Mouse (Mus musculus) hindbrain, embryonic 13.5 days (tissue): ENCODE data around the gene Cdh18. TPM values are rescaled to one million over a fixed set of nuclear protein-coding genes. Genes with fewer than 3 reads are reported as not detected.

ENCODE experiments used
- ATAC-seq: fragments of 200-750 bp; cut with Nextera tagmentation; 2 replicates; pipeline ENCODE4 v1.8.0; 2017; ENCODE audit warnings: moderate TSS enrichment; ENCODE audit not compliant: low FRiP score
- H3K27ac ChIP-seq: fragments of 300-500 bp; sonication (generic); 2 replicates; pipeline ENCODE4 v1.5.1; 2015; ENCODE audit warnings: inconsistent platforms, mild to moderate bottlenecking, moderate library complexity
- H3K27me3 ChIP-seq: fragments of 300-500 bp; sonication (generic); 2 replicates; pipeline ENCODE4 v1.6.1; 2015; ENCODE audit warnings: mild to moderate bottlenecking, inconsistent platforms
- H3K36me3 ChIP-seq: fragments of 300-500 bp; sonication (generic); 2 replicates; pipeline ENCODE4 v1.6.1; 2015; ENCODE audit warnings: mild to moderate bottlenecking, inconsistent platforms
- H3K4me1 ChIP-seq: fragments of 300-500 bp; sonication (generic); replicated peaks from 2 replicates; pipeline ENCODE4 v1.6.1; 2015; ENCODE audit warnings: inconsistent platforms
- H3K4me2 ChIP-seq: fragments of 300-500 bp; sonication (generic); 2 replicates; pipeline ENCODE4 v1.6.1; 2015; ENCODE audit warnings: inconsistent platforms, mild to moderate bottlenecking, moderate library complexity
- H3K4me3 ChIP-seq: fragments of 300-500 bp; sonication (generic); 2 replicates; pipeline ENCODE4 v1.5.1; 2015; ENCODE audit warnings: mild to moderate bottlenecking, inconsistent platforms
- H3K9ac ChIP-seq: fragments of 300-500 bp; sonication (generic); 2 replicates; pipeline ENCODE4 v1.6.1; 2015; ENCODE audit warnings: mild to moderate bottlenecking, inconsistent platforms
- H3K9me3 ChIP-seq: fragments of 300-500 bp; sonication (generic); 2 replicates; pipeline ENCODE4 v1.6.1; 2016; ENCODE audit warnings: inconsistent platforms
- WGBS: fragments of 180-500 bp; shearing (Covaris S2); methylation state at CpG from one replicate; pipeline ENCODE4 v1.1.7; 2015; 5-methylcytosine and 5-hydroxymethylcytosine counted together
- polyA plus RNA-seq: library from polyadenylated mRNA; unstranded; fragments of >200 nt; fragmentation: Nextera tagmentation; extraction: Ambion mirVana; gene quantifications from 2 replicates; pipeline ENCODE4 v1.2.1, GENCODE M21; 2015

The Cdh18 gene
- polyA plus RNA-seq, 1 experiment from 2014 or later = 7.4 TPM

DNA sequence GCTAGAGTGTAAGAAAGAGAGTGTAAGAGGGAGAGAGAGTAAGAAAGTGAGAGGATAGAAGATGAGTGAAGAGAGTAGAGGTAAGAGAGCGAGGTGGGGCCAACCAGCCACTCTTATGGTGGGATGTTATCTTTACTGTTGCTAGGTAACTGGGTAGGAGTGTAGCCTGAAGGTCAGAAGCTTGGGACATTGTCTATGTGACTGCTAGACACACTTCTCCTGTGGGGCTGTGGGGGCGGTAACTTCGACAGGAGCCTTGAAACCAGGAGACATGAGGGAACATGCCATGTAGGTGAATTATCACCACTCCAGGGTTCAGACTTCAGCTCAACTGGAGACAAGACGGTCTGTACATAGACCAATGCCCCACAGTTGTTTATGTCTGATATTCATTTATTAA lies 227.5 kb downstream of the Cdh18 start:
- no peak for ATAC-seq
- Histone ChIP-seq H3K36me3 (no peaks in the 10 kb centered on the region), H3K4me3 (no peak overlapping the region), H3K27ac (no peak overlapping the region), H3K4me2 (no peak overlapping the region), H3K9ac (no peak overlapping the region), H3K4me1 (no peaks in the 10 kb centered on the region), H3K9me3 (no peaks in the 10 kb centered on the region), H3K27me3 (no peaks in the 10 kb centered on the region)
- WGBS = 93% methylated on average over 4 of the region's 4 CpGs

DNA sequence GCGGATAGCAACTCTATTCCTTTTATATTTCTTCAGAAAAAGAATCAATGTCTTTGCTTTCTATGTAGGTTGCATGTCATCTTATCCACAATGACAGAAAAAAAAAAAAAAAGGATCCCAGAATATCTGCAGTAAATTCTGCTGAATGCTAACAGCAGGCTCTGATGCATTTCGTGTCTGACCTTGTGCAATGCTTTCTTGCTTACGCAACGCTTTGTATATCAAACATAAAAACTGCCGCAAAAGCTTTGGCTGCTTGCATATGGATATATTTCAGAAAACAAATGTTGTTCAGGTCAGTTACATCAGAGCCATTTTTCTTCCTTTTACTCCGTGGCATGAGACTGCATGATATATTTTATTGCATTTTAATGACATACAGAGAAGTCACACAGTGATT lies 240.9 kb downstream of the Cdh18 start:
- no peak overlapping the region for H3K4me2 ChIP-seq
- no peaks in the 10 kb centered on the region for H3K9me3 ChIP-seq
- WGBS = 75% methylated on average over 6 of the region's 6 CpGs
- no peak overlapping the region for H3K4me3 ChIP-seq
- no peak overlapping the region for H3K27ac ChIP-seq
- no peaks in the 10 kb centered on the region for H3K36me3 ChIP-seq
- no peak for ATAC-seq
- H3K4me1 ChIP-seq = no peaks in the 10 kb centered on the region
- no peaks in the 10 kb centered on the region for H3K27me3 ChIP-seq
- no peak overlapping the region for H3K9ac ChIP-seq

DNA sequence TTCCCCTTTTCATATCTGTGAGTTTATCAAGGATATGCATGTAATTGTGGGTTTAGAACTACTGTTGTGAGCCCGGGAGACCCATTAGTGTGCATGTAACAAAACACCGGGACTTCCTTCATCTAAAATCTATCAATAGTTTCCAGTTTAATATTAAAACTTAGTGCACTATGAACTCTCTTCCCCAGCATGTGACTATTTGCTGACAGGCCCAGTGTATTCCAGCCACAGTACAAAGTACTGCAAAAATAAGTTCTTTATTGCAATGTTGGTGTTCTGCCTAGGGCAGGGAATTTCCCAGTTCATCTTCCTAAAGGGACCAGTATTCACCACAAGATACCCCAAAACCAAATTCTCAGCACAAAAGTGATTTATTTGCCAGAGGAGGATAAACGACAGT lies 243.0 kb downstream of the Cdh18 start:
- Histone ChIP-seq H3K27me3 (no peaks in the 10 kb centered on the region), H3K9me3 (no peaks in the 10 kb centered on the region), H3K27ac (no peak overlapping the region), H3K4me2 (no peak overlapping the region), H3K9ac (no peak overlapping the region), H3K4me1 (no peaks in the 10 kb centered on the region), H3K4me3 (no peak overlapping the region), H3K36me3 (no peaks in the 10 kb centered on the region)
- WGBS = 88% methylated on average over 3 of the region's 3 CpGs
- ATAC-seq = no peak

DNA sequence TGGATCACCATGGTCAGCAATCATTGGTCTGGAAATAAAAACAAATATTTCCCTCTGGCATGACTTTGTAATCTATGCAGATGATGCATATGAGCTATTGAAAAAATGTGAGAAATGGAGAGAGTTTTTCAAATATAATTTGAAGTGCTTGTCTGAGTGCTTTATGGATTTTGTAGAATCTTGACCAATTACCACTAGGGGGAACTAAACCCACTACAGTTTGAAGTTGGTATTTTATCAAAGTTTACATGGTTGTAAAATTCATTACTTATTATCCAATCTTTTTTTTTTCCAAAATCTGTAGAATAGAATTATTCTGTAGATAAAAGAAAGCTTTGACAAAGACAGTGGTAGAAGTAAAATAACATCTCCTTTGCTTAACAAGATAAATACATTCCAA lies 284.3 kb downstream of the Cdh18 start:
- ATAC-seq = no peak
- Histone ChIP-seq H3K4me2 (no peak overlapping the region), H3K36me3 (no peaks in the 10 kb centered on the region), H3K27me3 (no peaks in the 10 kb centered on the region), H3K9me3 (no peaks in the 10 kb centered on the region), H3K27ac (no peak overlapping the region), H3K4me3 (no peak overlapping the region), H3K4me1 (no peaks in the 10 kb centered on the region), H3K9ac (no peak overlapping the region)

DNA sequence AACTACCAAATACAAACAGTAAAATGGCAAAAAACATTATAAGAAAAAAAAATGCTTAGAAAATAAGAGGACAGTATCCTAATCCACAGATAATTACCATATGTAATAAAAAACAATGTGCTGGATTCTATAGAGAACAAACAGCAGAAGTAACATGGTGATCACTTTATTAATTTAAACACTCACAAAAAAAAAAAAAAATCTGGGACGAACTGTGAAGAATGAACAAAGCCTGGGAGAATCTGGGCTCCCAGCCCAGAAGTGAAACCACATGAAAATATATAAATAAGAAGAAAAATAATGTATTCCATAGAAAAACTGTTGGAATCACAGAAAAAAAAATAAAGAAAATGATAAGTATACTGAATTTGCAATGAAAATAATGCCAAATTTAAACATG lies 288.4 kb downstream of the Cdh18 start:
- Histone ChIP-seq H3K27me3 (no peaks in the 10 kb centered on the region), H3K36me3 (no peaks in the 10 kb centered on the region), H3K9me3 (no peaks in the 10 kb centered on the region), H3K9ac (no peak overlapping the region), H3K4me1 (no peaks in the 10 kb centered on the region), H3K27ac (no peak overlapping the region), H3K4me3 (no peak overlapping the region), H3K4me2 (no peak overlapping the region)
- 76% methylated on average over 1 of the region's 1 CpGs for WGBS
- no peak for ATAC-seq

DNA sequence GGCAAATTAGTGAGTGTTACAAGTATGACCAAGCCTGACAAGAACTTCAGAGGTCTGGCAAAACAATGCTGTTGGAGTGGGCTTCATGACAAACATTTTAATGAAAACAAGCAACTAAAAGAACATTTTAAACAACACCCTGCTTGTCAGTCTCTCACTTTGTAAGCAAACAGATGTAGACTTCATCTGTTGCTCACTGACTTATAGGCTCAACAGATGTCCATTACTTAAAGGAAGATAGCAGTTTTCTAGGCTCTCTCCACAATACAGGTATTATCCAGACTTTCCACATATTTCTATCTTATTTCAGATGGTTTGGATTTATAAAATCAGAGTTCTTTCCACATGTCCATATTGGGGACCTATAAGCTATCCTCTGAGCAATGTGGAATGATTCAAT lies 308.9 kb downstream of the Cdh18 start:
- no peak overlapping the region for H3K4me2 ChIP-seq
- H3K9me3 ChIP-seq = no peaks in the 10 kb centered on the region
- ATAC-seq = no peak
- H3K4me3 ChIP-seq = no peak overlapping the region
- no peaks in the 10 kb centered on the region for H3K27me3 ChIP-seq
- H3K27ac ChIP-seq = no peak overlapping the region
- no peak overlapping the region for H3K9ac ChIP-seq
- no peaks in the 10 kb centered on the region for H3K4me1 ChIP-seq
- H3K36me3 ChIP-seq = no peaks in the 10 kb centered on the region

DNA sequence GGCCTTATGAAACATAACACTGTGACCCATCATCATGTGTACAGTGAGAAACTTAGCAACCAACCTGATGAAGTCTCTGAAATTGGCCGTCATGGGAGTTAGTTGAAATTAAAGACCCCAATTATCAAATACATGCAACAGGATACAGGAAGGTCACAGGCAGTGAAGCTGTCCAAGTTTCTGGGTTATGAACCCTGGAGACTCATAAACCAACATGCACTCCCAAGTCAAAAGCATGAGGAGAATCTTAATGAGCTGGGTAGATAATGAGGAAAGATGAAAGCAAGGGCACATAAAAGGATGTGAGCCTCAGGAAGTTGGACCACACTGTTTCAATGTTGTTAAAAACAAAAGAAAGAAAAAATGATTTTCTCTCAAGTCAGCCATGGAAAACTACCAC lies 321.9 kb downstream of the Cdh18 start:
- no peaks in the 10 kb centered on the region for H3K9me3 ChIP-seq
- H3K4me3 ChIP-seq = no peak overlapping the region
- H3K9ac ChIP-seq = no peak overlapping the region
- H3K27ac ChIP-seq = no peak overlapping the region
- H3K27me3 ChIP-seq = no peaks in the 10 kb centered on the region
- no peaks in the 10 kb centered on the region for H3K4me1 ChIP-seq
- no peak overlapping the region for H3K4me2 ChIP-seq
- no peaks in the 10 kb centered on the region for H3K36me3 ChIP-seq
- no peak for ATAC-seq
- WGBS = 76% methylated on average over 1 of the region's 1 CpGs

DNA sequence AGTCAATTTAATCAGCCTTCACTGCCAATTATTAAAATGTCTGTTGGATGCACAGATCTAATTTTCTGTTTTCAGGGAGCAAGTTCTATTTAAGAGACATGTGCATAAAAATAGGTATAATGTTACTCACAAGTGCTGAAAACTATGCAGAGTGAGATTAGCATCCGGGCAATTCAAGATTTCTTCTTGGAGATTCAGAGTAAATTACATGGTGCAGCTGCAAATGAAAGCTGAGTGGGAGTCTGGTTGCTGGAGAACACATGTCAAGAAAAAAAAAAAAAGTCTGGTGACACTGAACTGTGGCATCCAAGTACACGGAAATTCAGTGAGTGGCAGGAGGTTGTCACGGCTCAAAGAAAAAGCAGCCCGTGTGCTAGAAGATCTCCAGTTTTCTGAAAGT lies 348.9 kb downstream of the Cdh18 start:
- no peaks in the 10 kb centered on the region for H3K36me3 ChIP-seq
- WGBS = 80% methylated on average over 4 of the region's 4 CpGs
- no peaks in the 10 kb centered on the region for H3K4me1 ChIP-seq
- no peaks in the 10 kb centered on the region for H3K9me3 ChIP-seq
- no peak overlapping the region for H3K4me2 ChIP-seq
- H3K27me3 ChIP-seq = no peaks in the 10 kb centered on the region
- no peak overlapping the region for H3K4me3 ChIP-seq
- no peak overlapping the region for H3K9ac ChIP-seq
- no peak for ATAC-seq
- H3K27ac ChIP-seq = no peak overlapping the region

DNA sequence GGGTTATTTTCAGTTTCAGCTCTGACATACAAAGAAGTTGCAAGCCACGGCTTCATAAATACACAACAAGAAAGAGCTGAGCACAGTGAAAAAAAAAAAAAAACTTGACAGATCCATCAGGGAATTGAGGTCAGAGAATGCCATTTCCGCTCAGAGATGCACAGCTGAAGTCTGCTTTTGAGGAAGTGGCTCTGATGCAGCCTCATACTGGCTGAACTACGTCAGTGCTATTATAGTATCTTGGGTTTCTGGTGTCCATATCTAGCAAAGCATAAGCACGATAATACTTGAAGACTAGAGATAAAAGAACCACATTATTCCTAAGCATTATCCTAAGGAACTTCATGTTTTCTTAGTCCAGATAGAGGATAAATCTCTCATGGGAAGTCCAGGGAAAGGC lies 349.4 kb downstream of the Cdh18 start:
- no peak overlapping the region for H3K4me3 ChIP-seq
- 77% methylated on average over 4 of the region's 4 CpGs for WGBS

DNA sequence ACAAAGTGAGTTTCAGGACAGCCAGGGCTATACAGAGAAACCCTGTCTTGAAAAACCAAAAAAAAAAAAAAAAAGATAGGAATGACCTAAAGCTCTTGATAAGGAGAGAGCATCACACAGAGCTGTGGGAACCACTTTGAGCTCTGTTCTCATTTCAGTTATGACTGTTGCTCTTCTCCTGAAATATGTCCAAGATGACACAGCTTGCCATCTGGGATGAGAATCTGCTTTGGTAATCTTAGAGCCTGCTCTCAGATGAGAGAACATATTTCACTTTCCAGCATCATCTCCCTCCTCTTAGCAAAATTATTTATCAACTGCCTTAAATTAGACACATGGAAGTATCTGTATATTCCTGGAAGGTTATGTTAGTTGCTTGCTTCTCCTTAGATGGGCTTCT lies 365.6 kb downstream of the Cdh18 start:
- H3K9ac ChIP-seq = no peak overlapping the region
- no peak overlapping the region for H3K27ac ChIP-seq
- no peaks in the 10 kb centered on the region for H3K9me3 ChIP-seq
- no peaks in the 10 kb centered on the region for H3K27me3 ChIP-seq
- no peak for ATAC-seq
- no peaks in the 10 kb centered on the region for H3K4me1 ChIP-seq
- no peak overlapping the region for H3K4me3 ChIP-seq
- H3K36me3 ChIP-seq = no peaks in the 10 kb centered on the region
- no peak overlapping the region for H3K4me2 ChIP-seq

More for the DNA sequence above, 349.4 kb downstream of the Cdh18 start:
- no peaks in the 10 kb centered on the region for H3K9me3 ChIP-seq
- no peak overlapping the region for H3K9ac ChIP-seq
- no peak overlapping the region for H3K27ac ChIP-seq
- ATAC-seq = no peak
- H3K4me2 ChIP-seq = no peak overlapping the region
- H3K27me3 ChIP-seq = no peaks in the 10 kb centered on the region
- no peaks in the 10 kb centered on the region for H3K36me3 ChIP-seq
- no peaks in the 10 kb centered on the region for H3K4me1 ChIP-seq

DNA sequence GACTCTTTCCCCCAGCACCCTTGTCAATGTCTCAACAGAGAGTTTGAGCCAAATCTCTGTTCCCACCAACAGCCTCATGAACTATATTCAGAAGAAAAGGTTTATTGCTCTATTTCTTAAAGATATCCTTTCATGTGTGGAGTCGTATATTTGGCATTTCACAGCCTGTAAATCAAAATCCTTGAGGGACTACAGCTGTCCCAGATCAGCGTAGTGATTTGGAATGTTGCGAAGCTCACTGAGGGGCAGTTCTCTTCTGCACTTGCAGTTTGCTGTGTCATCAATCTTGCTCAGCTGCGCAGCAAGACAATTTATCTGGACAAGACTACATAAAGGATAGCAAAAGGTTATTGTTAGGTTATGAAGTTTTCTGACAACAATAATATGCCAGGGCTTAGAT lies 385.5 kb downstream of the Cdh18 start:
- Histone ChIP-seq H3K9me3 (no peaks in the 10 kb centered on the region), H3K9ac (no peak overlapping the region), H3K4me1 (no peaks in the 10 kb centered on the region), H3K4me2 (no peak overlapping the region), H3K4me3 (no peak overlapping the region), H3K36me3 (no peaks in the 10 kb centered on the region), H3K27ac (no peak overlapping the region), H3K27me3 (no peaks in the 10 kb centered on the region)
- no peak for ATAC-seq
- 75% methylated on average over 4 of the region's 4 CpGs for WGBS

DNA sequence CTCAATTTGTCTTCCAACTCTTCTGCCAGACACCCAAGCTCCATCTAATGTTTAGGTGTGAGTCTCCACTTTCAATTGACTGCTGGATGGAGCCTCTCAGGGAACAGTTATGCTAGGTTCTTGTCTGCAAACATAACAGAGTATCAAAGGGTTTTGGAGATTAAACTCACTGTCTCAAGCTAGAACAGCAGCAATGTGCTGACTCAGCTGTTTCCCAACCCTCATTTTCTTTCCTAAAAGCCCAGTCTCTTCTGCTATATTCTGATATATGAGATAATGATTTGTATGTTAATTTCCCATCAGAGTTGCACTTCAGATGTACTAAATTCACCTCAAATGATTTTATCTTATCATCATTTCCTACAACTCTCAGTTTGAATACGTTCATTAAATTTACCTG lies 398.4 kb downstream of the Cdh18 start:
- Histone ChIP-seq H3K27me3 (no peaks in the 10 kb centered on the region), H3K4me1 (no peaks in the 10 kb centered on the region), H3K4me2 (no peak overlapping the region), H3K27ac (no peak overlapping the region), H3K4me3 (no peak overlapping the region), H3K9ac (no peak overlapping the region), H3K36me3 (no peaks in the 10 kb centered on the region), H3K9me3 (no peaks in the 10 kb centered on the region)
- WGBS = 87% methylated on average over 1 of the region's 1 CpGs
- ATAC-seq = no peak

DNA sequence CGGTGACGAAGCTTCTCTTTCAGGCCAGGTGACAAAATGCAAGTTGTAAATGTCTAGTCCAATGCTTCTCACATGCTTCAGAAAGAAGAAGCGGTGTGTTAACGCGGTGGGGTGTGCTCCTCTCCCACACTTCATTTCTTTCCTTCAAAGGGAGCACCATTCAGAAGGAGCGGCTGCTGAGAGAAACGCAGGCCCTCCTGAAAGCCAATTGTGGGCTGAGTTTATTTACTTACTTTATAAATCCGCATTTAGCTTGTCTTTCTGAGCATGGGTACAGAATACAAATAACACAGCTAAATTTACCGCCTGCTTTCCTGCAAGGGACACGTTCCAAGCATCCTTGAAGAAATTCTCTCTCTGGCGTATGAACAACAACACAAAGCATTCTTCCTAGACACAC lies 420.6 kb downstream of the Cdh18 start:
- ATAC-seq = no peak
- WGBS = 79% methylated on average over 11 of the region's 11 CpGs
- no peaks in the 10 kb centered on the region for H3K4me1 ChIP-seq
- no peak overlapping the region for H3K27ac ChIP-seq
- H3K9me3 ChIP-seq = no peaks in the 10 kb centered on the region
- no peak overlapping the region for H3K4me3 ChIP-seq
- H3K4me2 ChIP-seq = no peak overlapping the region
- no peaks in the 10 kb centered on the region for H3K36me3 ChIP-seq
- no peak overlapping the region for H3K9ac ChIP-seq
- no peaks in the 10 kb centered on the region for H3K27me3 ChIP-seq

DNA sequence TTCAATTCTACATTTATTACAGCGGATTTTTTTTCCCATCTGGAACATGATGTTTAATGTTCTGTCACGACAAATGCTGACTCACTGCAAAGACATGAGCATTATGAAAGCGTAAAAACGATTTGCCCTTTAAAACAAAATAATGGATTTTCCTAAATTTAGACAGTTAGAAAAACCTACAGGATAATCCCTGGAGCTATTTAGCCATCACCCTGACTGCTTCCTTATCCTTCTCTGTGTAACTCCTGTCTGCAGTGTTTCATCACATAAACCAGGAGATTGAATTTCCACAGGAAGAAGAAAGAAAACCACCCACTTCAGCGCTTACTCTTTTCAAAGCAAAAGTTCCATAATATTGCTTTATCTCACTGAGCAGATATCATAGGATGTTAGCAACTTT lies 431.3 kb downstream of the Cdh18 start:
- Histone ChIP-seq H3K4me1 (no peaks in the 10 kb centered on the region), H3K36me3 (no peaks in the 10 kb centered on the region), H3K27ac (no peak overlapping the region), H3K4me2 (no peak overlapping the region), H3K27me3 (no peaks in the 10 kb centered on the region), H3K9me3 (no peaks in the 10 kb centered on the region), H3K9ac (no peak overlapping the region), H3K4me3 (no peak overlapping the region)
- WGBS = 78% methylated on average over 5 of the region's 5 CpGs
- ATAC-seq = no peak
